Mouse (Mus musculus): ENCODE results near the gene Chtop. TPM values are rescaled to one million over a fixed set of nuclear protein-coding genes. Genes with fewer than 3 reads are reported as not detected.

Chtop gene
- polyA plus RNA-seq, 1 experiment from 2014 or later = 73.9 TPM

- no peak for ATAC-seq (replicated peaks; ENCODE audit: insufficient number of reproducible peaks, low FRiP score, low TSS enrichment)
- WGBS (ENCODE audit: insufficient replicate concordance) = 90% methylated on average over 4 of the region's 4 CpGs
- no peak overlapping the region for H3K4me2 ChIP-seq
Measured at GRCm38 (mm10) chr3:90503444-90503843, 5.9 kb downstream of the Chtop start.

GRCm38 (mm10) chr3:90497597-90497996 lies 11.7 kb downstream of the Chtop start:
- Histone ChIP-seq H3K27ac (ENCODE audit: low read depth, low read length) (no peak overlapping the region), H3K9me3 (replicated peaks; ENCODE audit: control insufficient read depth, low read length) (no peaks in the 10 kb centered on the region), H3K4me2 (no peak overlapping the region), H3K4me1 (ENCODE audit: control insufficient read depth, insufficient read depth, low read length) (no peaks in the 10 kb centered on the region), H3K36me3 (ENCODE audit: control insufficient read depth, insufficient read depth, low read length) (peaks cover 25% of the 10 kb centered on the region), H3K4me3 (ENCODE audit: low read depth, low read length) (no peak overlapping the region), H3K9ac (ENCODE audit: low read depth, low read length) (no peak overlapping the region), H3K27me3 (ENCODE audit: control insufficient read depth, insufficient read depth, low read length) (no peaks in the 10 kb centered on the region)
- no peak for ATAC-seq (replicated peaks; ENCODE audit: insufficient number of reproducible peaks, low FRiP score, low TSS enrichment)

More at GRCm38 (mm10) chr3:90503444-90503843, 5.9 kb downstream of the Chtop start:
- no peak overlapping the region for H3K4me3 ChIP-seq (ENCODE audit: low read depth, low read length)
- peaks cover 31% of the 10 kb centered on the region for H3K36me3 ChIP-seq (ENCODE audit: control insufficient read depth, insufficient read depth, low read length)
- no peaks in the 10 kb centered on the region for H3K9me3 ChIP-seq (replicated peaks; ENCODE audit: control insufficient read depth, low read length)
- H3K27me3 ChIP-seq (ENCODE audit: control insufficient read depth, insufficient read depth, low read length) = no peaks in the 10 kb centered on the region
- no peak overlapping the region for H3K9ac ChIP-seq (ENCODE audit: low read depth, low read length)
- peaks cover 10% of the 10 kb centered on the region for H3K4me1 ChIP-seq (ENCODE audit: control insufficient read depth, insufficient read depth, low read length)
- H3K27ac ChIP-seq (ENCODE audit: low read depth, low read length) = no peak overlapping the region

DNA sequence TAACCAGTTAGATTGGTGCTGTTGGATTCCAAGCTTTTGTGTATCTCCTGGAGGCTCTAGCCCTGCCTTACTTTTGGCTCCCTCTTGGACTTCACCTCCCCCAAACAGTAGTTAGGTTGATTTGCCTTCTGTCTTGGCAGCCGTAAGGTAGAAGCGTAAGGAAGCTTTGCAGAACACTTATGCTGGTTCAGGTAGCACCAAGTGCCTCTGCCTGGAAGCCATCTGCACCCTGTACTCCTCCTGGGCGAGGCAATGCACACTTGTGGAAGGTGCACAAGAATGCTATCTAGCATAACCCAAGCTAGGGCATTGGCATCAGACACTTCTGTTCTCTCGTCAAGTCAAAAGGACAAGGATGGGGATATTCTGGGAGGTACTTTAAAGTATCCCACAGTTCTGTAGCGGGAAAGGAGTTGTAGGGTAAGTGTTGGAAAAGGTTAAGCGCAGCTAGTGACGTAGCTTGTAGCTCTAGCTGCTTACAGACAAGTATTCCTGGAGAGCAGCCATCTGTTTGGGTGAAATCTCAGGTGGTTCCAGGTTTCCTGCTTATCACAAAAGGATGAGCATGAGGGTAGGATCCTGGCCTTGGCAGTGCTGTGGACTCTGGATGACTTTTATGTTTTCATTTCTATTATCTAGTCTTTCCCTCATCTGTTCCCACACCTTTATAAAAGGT lies 13.3 kb downstream of the Chtop start:
- Histone ChIP-seq H3K4me2 (no peak overlapping the region), H3K4me3 (ENCODE audit: low read depth, low read length) (no peak overlapping the region), H3K4me1 (ENCODE audit: control insufficient read depth, insufficient read depth, low read length) (no peaks in the 10 kb centered on the region), H3K9me3 (replicated peaks; ENCODE audit: control insufficient read depth, low read length) (no peaks in the 10 kb centered on the region), H3K9ac (ENCODE audit: low read depth, low read length) (no peak overlapping the region), H3K27me3 (ENCODE audit: control insufficient read depth, insufficient read depth, low read length) (no peaks in the 10 kb centered on the region), H3K36me3 (ENCODE audit: control insufficient read depth, insufficient read depth, low read length) (peaks cover 20% of the 10 kb centered on the region), H3K27ac (ENCODE audit: low read depth, low read length) (no peak overlapping the region)
- no peak for ATAC-seq (replicated peaks; ENCODE audit: insufficient number of reproducible peaks, low FRiP score, low TSS enrichment)
- 89% methylated on average over 7 of the region's 7 CpGs for WGBS (ENCODE audit: insufficient replicate concordance)

GRCm38 (mm10) chr3:90493831-90494540 lies 15.3 kb downstream of the Chtop start:
- 62% methylated on average over 4 of the region's 4 CpGs for WGBS (ENCODE audit: insufficient replicate concordance)
- Histone ChIP-seq H3K4me2 (no peak overlapping the region), H3K27me3 (ENCODE audit: control insufficient read depth, insufficient read depth, low read length) (no peaks in the 10 kb centered on the region), H3K9me3 (replicated peaks; ENCODE audit: control insufficient read depth, low read length) (no peaks in the 10 kb centered on the region), H3K9ac (ENCODE audit: low read depth, low read length) (no peak overlapping the region), H3K27ac (ENCODE audit: low read depth, low read length) (no peak overlapping the region), H3K4me1 (ENCODE audit: control insufficient read depth, insufficient read depth, low read length) (peaks cover 6% of the 10 kb centered on the region; the same call in 1 of the 2 replicates), H3K4me3 (ENCODE audit: low read depth, low read length) (no peak overlapping the region), H3K36me3 (ENCODE audit: control insufficient read depth, insufficient read depth, low read length) (peaks cover 15% of the 10 kb centered on the region)
- no peak for ATAC-seq (replicated peaks; ENCODE audit: insufficient number of reproducible peaks, low FRiP score, low TSS enrichment)

DNA sequence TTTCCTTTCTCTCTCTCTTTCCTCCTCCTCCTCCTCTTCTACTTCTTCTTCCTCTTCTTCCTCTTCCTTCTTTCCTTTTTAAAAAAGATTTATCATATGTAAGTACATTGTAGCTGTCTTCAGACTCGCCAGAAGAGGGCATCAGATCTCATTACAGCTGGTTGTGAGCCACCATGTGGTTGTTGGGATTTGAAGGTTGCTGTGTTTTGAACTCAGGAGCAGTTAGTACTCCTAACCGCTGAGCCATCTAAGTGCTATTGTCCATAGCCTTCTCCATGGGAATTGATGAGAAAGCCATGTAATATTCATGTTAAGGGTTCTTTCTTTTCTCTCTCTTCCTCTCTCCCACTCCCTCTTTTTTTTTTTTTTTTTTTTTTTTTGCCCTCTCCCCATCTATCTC lies 17.9 kb downstream of the Chtop start:
- WGBS (ENCODE audit: insufficient replicate concordance) = 45% methylated on average over 2 of the region's 2 CpGs
- peaks cover 13% of the 10 kb centered on the region for H3K36me3 ChIP-seq (ENCODE audit: control insufficient read depth, insufficient read depth, low read length)

DNA sequence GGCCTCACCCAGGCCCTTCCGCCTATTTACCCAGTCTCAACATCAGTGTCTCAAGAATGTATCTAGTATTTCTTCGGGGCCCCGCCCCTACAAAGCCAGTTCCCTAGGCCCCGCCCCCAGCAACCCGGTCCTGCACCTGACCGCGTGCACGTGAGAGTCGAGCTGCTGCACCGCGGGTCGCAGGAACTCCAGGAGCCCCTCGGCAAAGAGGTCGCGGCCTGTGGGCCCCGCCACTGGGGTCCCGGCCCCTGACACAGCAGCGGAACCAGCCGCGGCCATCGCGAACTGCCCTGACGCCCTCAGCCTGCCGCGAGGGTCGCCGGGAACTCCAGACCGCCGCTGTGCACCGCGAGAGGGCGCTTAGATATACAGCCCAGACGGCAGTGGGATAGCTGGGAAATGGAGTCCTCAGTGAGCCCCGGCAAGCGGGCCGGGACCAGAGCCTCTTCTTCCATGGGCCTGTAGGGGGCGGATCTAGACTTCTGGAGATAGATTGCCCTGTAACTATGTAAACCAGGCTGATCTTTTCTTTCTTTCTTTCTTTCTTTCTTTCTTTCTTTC lies 18.5 kb downstream of the Chtop start, which contains the start of gene Snapin:
TSS of gene Snapin (minus strand) at position 338 of the 561 bp plus-strand sequence.
- Histone ChIP-seq H3K9ac (ENCODE audit: low read depth, low read length) (peak within 1 kb of the TSS; percentile 80), H3K36me3 (ENCODE audit: control insufficient read depth, insufficient read depth, low read length) (peaks cover 15% of the 10 kb centered on the region), H3K27ac (ENCODE audit: low read depth, low read length) (peak within 1 kb of the TSS; percentile 41; the same call in 1 of the 2 replicates), H3K4me2 (peak within 1 kb of the TSS; percentile 73), H3K27me3 (ENCODE audit: control insufficient read depth, insufficient read depth, low read length) (no peaks in the 10 kb centered on the region), H3K9me3 (replicated peaks; ENCODE audit: control insufficient read depth, low read length) (no peaks in the 10 kb centered on the region), H3K4me1 (ENCODE audit: control insufficient read depth, insufficient read depth, low read length) (peaks cover 6% of the 10 kb centered on the region; the same call in 1 of the 2 replicates), H3K4me3 (ENCODE audit: low read depth, low read length) (peak within 1 kb of the TSS; percentile 69)
- WGBS (ENCODE audit: insufficient replicate concordance) = under 1% methylated on average over 37 of the region's 37 CpGs
- ATAC-seq (replicated peaks; ENCODE audit: insufficient number of reproducible peaks, low FRiP score, low TSS enrichment) = peak; percentile 94

More for the DNA sequence above, 17.9 kb downstream of the Chtop start:
- no peak for ATAC-seq (replicated peaks; ENCODE audit: insufficient number of reproducible peaks, low FRiP score, low TSS enrichment)
- Histone ChIP-seq H3K27ac (ENCODE audit: low read depth, low read length) (no peak overlapping the region), H3K9me3 (replicated peaks; ENCODE audit: control insufficient read depth, low read length) (no peaks in the 10 kb centered on the region), H3K4me2 (no peak overlapping the region), H3K4me3 (ENCODE audit: low read depth, low read length) (no peak overlapping the region), H3K9ac (ENCODE audit: low read depth, low read length) (no peak overlapping the region), H3K4me1 (ENCODE audit: control insufficient read depth, insufficient read depth, low read length) (peaks cover 6% of the 10 kb centered on the region; the same call in 1 of the 2 replicates), H3K27me3 (ENCODE audit: control insufficient read depth, insufficient read depth, low read length) (no peaks in the 10 kb centered on the region)

DNA sequence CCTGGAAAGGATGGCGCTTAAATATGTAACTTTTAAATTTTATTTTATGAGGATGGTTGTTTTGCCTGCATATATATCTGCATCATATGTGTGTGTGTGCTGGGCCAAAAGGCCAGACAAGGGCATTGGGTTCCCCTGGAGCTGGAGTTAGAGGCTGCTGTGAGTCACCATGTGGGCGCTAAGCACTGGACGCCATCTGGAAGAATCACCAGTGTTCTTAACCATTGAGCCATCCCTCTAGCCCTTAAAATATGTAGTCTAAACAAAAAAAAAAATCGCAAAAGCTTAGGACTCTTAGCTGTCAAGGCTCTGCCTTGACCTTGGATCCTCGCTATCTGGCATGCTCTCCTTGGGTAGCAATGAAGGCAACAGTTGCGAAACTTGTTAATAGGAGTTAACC lies 20.7 kb downstream of the Chtop start:
- Histone ChIP-seq H3K36me3 (ENCODE audit: control insufficient read depth, insufficient read depth, low read length) (peaks cover 21% of the 10 kb centered on the region), H3K4me1 (ENCODE audit: control insufficient read depth, insufficient read depth, low read length) (peaks cover 6% of the 10 kb centered on the region; the same call in 1 of the 2 replicates), H3K27me3 (ENCODE audit: control insufficient read depth, insufficient read depth, low read length) (no peaks in the 10 kb centered on the region), H3K9me3 (replicated peaks; ENCODE audit: control insufficient read depth, low read length) (no peaks in the 10 kb centered on the region), H3K4me2 (no peak overlapping the region), H3K4me3 (ENCODE audit: low read depth, low read length) (no peak overlapping the region), H3K27ac (ENCODE audit: low read depth, low read length) (no peak overlapping the region), H3K9ac (ENCODE audit: low read depth, low read length) (no peak overlapping the region)
- 90% methylated on average over 6 of the region's 6 CpGs for WGBS (ENCODE audit: insufficient replicate concordance)
- no peak for ATAC-seq (replicated peaks; ENCODE audit: insufficient number of reproducible peaks, low FRiP score, low TSS enrichment)

DNA sequence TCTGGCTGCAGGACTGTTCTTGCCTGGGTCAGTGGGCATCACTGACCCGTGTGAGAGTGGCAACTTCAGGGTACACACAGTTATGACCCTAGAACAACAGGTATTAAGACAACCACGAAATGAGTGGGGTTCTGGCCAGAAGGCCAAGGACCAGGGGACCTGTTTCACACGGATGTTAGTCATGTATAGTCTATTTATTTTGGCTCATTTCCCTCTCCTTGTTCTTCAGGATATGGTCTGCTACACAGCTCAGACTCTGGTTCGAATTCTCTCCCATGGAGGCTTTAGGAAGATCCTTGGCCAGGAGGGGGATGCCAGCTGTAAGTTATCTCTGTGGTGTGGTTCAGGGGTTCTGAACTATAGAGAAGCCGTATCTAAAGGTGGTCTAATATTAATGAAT lies 22.3 kb downstream of the Chtop start:
- no peak for ATAC-seq (replicated peaks; ENCODE audit: insufficient number of reproducible peaks, low FRiP score, low TSS enrichment)
- 80% methylated on average over 5 of the region's 5 CpGs for WGBS (ENCODE audit: insufficient replicate concordance)
- Histone ChIP-seq H3K4me2 (no peak overlapping the region), H3K4me3 (ENCODE audit: low read depth, low read length) (no peak overlapping the region), H3K27me3 (ENCODE audit: control insufficient read depth, insufficient read depth, low read length) (no peaks in the 10 kb centered on the region), H3K4me1 (ENCODE audit: control insufficient read depth, insufficient read depth, low read length) (peaks cover 6% of the 10 kb centered on the region; the same call in 1 of the 2 replicates), H3K9ac (ENCODE audit: low read depth, low read length) (no peak overlapping the region), H3K27ac (ENCODE audit: low read depth, low read length) (no peak overlapping the region), H3K9me3 (replicated peaks; ENCODE audit: control insufficient read depth, low read length) (no peaks in the 10 kb centered on the region), H3K36me3 (ENCODE audit: control insufficient read depth, insufficient read depth, low read length) (peaks cover 30% of the 10 kb centered on the region)
